Mouse (Mus musculus): Measurements from ENCODE around the gene Gm37419. TPM values are rescaled to one million over a fixed set of nuclear protein-coding genes. Genes with fewer than 3 reads are reported as not detected.

Gene Gm37419
- polyA plus RNA-seq, 1 experiment = not detected

DNA sequence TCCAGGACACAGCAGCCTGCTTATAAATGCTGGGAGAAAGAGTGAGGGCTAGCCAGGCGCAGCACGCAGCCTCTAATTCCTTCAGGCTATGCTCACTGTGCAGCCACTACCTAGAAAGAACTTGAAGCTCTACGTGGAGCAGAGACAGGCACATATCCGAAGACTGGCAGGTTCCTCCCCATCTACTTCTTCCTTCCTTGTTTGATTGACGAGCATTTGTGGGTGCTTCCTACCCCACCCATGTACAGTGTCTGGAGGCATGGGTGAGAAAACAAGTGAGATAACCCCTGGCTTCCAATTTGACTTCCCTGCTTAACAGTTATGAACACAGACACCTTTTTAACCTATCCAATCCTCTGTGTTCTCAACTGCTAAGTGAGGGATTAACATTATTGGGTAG lies 28.5 kb downstream of the Gm37419 start:
- TF ChIP-seq CTCF (conservative IDR thresholded peaks at IDR 0.05; ENCODE audit: insufficient read depth, insufficient read length, low read depth, low read length) (no peak), POLR2A (IDR thresholded peaks at IDR 0.05; ENCODE audit: low read depth, low read length) (no peak)
- Histone ChIP-seq H3K27ac (ENCODE audit: insufficient read depth, low read depth, low read length) (no peak overlapping the region), H3K4me1 (ENCODE audit: control insufficient read depth, insufficient read depth, low read length) (peaks cover 7% of the 10 kb centered on the region; the same call in 1 of the 2 replicates), H3K4me3 (ENCODE audit: insufficient read depth, low read depth, low read length) (no peak overlapping the region), H3K36me3 (ENCODE audit: control insufficient read depth, insufficient read depth, low read length) (no peaks in the 10 kb centered on the region), H3K27me3 (replicated peaks; ENCODE audit: control insufficient read depth, insufficient read depth, low read length) (no peaks in the 10 kb centered on the region)
- no peak for DNase-seq
- 67% methylated on average over 5 of the region's 5 CpGs for WGBS

DNA sequence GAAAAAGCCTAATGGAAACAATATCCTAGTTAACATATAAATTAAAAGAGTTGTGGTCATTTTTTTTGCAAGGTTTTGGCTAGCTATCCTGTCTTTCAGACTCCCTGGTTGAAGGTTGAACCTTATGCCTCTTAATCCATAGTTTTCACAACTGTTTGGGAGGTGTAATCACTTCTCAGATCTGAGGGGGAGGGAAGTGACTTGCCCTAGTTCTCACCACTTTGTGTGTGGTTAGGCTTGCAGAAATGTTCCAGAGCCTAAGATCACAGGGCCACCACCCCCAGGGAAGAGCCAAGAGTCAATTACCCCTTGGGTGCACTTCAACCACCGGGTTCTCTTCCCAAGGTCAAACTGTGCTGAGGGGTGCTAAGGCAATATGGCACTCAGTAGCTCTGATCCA lies 33.4 kb downstream of the Gm37419 start:
- WGBS = 33% methylated on average over 1 of the region's 1 CpGs
- no peaks in the 10 kb centered on the region for H3K27me3 ChIP-seq (replicated peaks; ENCODE audit: control insufficient read depth, insufficient read depth, low read length)
- peaks cover 15% of the 10 kb centered on the region; the same call in 1 of the 2 replicates for H3K4me1 ChIP-seq (ENCODE audit: control insufficient read depth, insufficient read depth, low read length)
- H3K36me3 ChIP-seq (ENCODE audit: control insufficient read depth, insufficient read depth, low read length) = no peaks in the 10 kb centered on the region
- peak; percentile 25 for DNase-seq
- TF ChIP-seq POLR2A (IDR thresholded peaks at IDR 0.05; ENCODE audit: low read depth, low read length) (no peak), CTCF (conservative IDR thresholded peaks at IDR 0.05; ENCODE audit: insufficient read depth, insufficient read length, low read depth, low read length) (no peak)
- no peak overlapping the region; the same call in 1 of the 2 replicates for H3K27ac ChIP-seq (ENCODE audit: insufficient read depth, low read depth, low read length)
- H3K4me3 ChIP-seq (ENCODE audit: insufficient read depth, low read depth, low read length) = no peak overlapping the region

DNA sequence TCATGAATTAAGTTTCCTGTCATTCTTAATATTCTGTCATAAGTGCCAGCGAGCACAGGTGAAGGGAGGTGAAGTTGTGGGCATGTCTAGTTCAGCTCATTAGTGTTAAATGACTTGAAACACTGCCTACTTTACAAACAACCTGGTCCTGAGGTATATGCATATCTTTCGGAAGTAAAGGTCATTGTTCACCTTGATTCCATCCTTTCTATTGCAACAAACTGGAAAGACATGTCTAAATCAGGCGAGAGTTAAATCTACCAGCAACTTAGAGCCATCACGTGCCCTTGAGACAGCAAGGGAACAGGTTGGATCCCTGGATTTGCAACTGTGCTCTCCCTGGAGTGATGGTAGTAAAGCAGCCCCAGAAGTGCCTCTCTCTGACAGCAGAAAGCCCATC lies 34.3 kb downstream of the Gm37419 start:
- no peak overlapping the region for H3K27ac ChIP-seq (ENCODE audit: insufficient read depth, low read depth, low read length)
- H3K27me3 ChIP-seq (replicated peaks; ENCODE audit: control insufficient read depth, insufficient read depth, low read length) = no peaks in the 10 kb centered on the region
- 74% methylated on average over 4 of the region's 4 CpGs for WGBS
- TF ChIP-seq CTCF (conservative IDR thresholded peaks at IDR 0.05; ENCODE audit: insufficient read depth, insufficient read length, low read depth, low read length) (no peak), POLR2A (IDR thresholded peaks at IDR 0.05; ENCODE audit: low read depth, low read length) (no peak)
- H3K4me1 ChIP-seq (ENCODE audit: control insufficient read depth, insufficient read depth, low read length) = peaks cover 15% of the 10 kb centered on the region; the same call in 1 of the 2 replicates
- H3K36me3 ChIP-seq (ENCODE audit: control insufficient read depth, insufficient read depth, low read length) = no peaks in the 10 kb centered on the region
- H3K4me3 ChIP-seq (ENCODE audit: insufficient read depth, low read depth, low read length) = no peak overlapping the region
- no peak for DNase-seq

DNA sequence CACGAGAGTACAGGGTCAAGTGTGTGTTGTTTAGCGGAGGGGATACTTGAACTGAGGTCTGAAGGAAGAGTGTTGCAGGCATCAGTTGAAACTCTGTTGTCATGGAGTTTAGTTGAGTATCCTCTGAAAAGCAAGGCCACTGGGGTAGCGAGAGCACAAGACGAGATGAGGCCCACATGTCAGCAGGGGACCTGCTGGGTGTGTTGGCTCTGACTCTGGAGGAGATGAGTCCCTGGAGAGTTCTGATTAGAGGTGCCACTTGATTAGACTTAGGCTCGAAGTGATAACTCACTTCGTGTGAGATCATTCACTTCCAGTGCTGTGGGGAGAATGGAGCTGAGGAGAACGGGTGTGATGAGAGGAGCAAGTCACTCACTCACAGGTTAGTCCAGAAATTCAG lies 37.2 kb downstream of the Gm37419 start:
- Histone ChIP-seq H3K36me3 (ENCODE audit: control insufficient read depth, insufficient read depth, low read length) (no peaks in the 10 kb centered on the region), H3K27ac (ENCODE audit: insufficient read depth, low read depth, low read length) (no peak overlapping the region), H3K4me1 (ENCODE audit: control insufficient read depth, insufficient read depth, low read length) (peaks cover 10% of the 10 kb centered on the region; the same call in 1 of the 2 replicates), H3K27me3 (replicated peaks; ENCODE audit: control insufficient read depth, insufficient read depth, low read length) (no peaks in the 10 kb centered on the region), H3K4me3 (ENCODE audit: insufficient read depth, low read depth, low read length) (no peak overlapping the region)
- no peak for DNase-seq
- TF ChIP-seq POLR2A (IDR thresholded peaks at IDR 0.05; ENCODE audit: low read depth, low read length) = no peak
- TF ChIP-seq CTCF (conservative IDR thresholded peaks at IDR 0.05; ENCODE audit: insufficient read depth, insufficient read length, low read depth, low read length) = no peak
- 75% methylated on average over 7 of the region's 7 CpGs for WGBS

DNA sequence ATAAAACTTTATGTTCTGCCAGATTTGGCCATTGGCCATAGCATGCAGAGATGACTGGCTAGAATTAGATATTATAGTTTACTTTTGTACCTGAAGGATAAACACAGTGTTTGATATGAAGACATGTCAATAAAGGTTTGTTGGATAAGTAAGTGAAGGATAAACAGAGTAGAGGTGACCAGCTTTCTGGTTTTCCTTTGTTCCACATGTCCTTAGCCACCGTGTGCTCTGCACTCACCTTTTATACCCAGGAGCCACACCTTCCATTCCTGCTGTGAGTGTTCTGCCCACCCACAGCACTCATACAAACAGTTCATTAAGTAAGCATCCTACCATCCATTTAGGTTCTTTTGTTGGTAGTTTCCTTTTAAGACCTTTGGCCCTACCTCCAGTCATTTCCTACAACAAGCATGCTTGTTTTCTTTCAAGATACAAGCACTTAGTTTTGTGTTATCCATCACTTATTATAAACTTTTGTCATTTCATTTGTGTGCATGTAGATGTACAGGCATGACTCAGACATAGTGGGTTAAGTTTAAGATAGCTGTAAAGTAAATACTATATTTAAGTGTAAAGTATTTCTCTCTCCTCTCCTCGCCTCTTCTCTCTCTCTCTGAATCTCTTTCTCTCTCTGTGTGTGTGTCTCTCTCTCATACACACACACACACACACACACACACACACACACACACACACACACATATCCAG lies 41.8 kb downstream of the Gm37419 start:
- Histone ChIP-seq H3K36me3 (ENCODE audit: control insufficient read depth, insufficient read depth, low read length) (no peaks in the 10 kb centered on the region), H3K27me3 (replicated peaks; ENCODE audit: control insufficient read depth, insufficient read depth, low read length) (no peaks in the 10 kb centered on the region), H3K4me1 (ENCODE audit: control insufficient read depth, insufficient read depth, low read length) (peaks cover 10% of the 10 kb centered on the region; the same call in 1 of the 2 replicates), H3K4me3 (ENCODE audit: insufficient read depth, low read depth, low read length) (no peak overlapping the region), H3K27ac (ENCODE audit: insufficient read depth, low read depth, low read length) (no peak overlapping the region)
- no peak for TF ChIP-seq POLR2A (IDR thresholded peaks at IDR 0.05; ENCODE audit: low read depth, low read length)
- no peak for TF ChIP-seq CTCF (conservative IDR thresholded peaks at IDR 0.05; ENCODE audit: insufficient read depth, insufficient read length, low read depth, low read length)
- no peak for DNase-seq
- 91% methylated on average over 2 of the region's 2 CpGs for WGBS

DNA sequence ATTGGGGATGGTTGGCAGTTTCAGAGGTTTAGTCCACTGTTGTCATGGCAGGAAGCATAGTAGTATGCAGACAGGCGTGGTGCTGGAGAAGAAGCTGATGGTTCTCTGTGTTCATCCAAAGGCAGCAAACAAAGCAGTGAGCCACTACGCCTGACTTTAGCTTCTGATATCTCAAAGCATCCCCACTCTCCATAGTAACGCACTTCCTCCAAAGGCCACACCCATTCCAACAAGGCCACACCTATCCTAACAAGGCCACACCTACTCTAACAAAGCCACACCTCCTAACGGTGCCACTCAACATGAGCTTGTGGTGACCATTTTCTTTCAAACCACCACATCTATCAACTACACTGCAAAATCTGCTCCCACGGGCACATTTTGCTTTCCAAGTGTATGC lies 45.0 kb downstream of the Gm37419 start:
- H3K36me3 ChIP-seq (ENCODE audit: control insufficient read depth, insufficient read depth, low read length) = no peaks in the 10 kb centered on the region
- no peak for DNase-seq
- H3K27ac ChIP-seq (ENCODE audit: insufficient read depth, low read depth, low read length) = no peak overlapping the region
- TF ChIP-seq POLR2A (IDR thresholded peaks at IDR 0.05; ENCODE audit: low read depth, low read length) (no peak), CTCF (conservative IDR thresholded peaks at IDR 0.05; ENCODE audit: insufficient read depth, insufficient read length, low read depth, low read length) (no peak)
- H3K4me3 ChIP-seq (ENCODE audit: insufficient read depth, low read depth, low read length) = no peak overlapping the region
- H3K4me1 ChIP-seq (ENCODE audit: control insufficient read depth, insufficient read depth, low read length) = peaks cover 10% of the 10 kb centered on the region; the same call in 1 of the 2 replicates
- WGBS = 95% methylated on average over 5 of the region's 5 CpGs
- no peaks in the 10 kb centered on the region for H3K27me3 ChIP-seq (replicated peaks; ENCODE audit: control insufficient read depth, insufficient read depth, low read length)

DNA sequence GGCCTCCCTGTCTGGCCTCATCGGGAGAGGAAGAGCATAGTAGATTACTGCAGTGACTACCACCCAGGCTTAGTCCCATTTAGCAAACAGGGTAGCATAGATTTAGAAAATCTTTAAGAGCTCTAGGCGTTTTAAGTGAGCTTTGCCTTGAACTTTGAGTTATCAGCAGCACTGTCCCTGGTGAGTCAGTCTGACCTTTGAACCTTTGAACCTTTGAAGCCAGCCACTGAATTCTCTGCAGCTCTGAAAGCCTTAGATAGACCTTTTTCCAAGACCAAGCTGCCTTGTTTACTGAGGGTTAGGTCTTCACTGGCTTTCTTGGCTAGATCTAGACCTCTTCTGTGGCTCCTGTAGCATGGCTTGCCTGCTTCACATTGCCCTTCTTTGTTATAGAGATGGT lies 46.2 kb downstream of the Gm37419 start:
- DNase-seq = peak; percentile 85
- no peak for TF ChIP-seq POLR2A (IDR thresholded peaks at IDR 0.05; ENCODE audit: low read depth, low read length)
- no peak for TF ChIP-seq CTCF (conservative IDR thresholded peaks at IDR 0.05; ENCODE audit: insufficient read depth, insufficient read length, low read depth, low read length)
- WGBS = 60% methylated on average over 2 of the region's 2 CpGs

More for the DNA sequence above, 46.2 kb downstream of the Gm37419 start:
- Histone ChIP-seq H3K4me3 (ENCODE audit: insufficient read depth, low read depth, low read length) (no peak overlapping the region), H3K36me3 (ENCODE audit: control insufficient read depth, insufficient read depth, low read length) (no peaks in the 10 kb centered on the region), H3K27ac (ENCODE audit: insufficient read depth, low read depth, low read length) (peak overlapping the region; percentile 98), H3K4me1 (ENCODE audit: control insufficient read depth, insufficient read depth, low read length) (peaks cover 11% of the 10 kb centered on the region), H3K27me3 (replicated peaks; ENCODE audit: control insufficient read depth, insufficient read depth, low read length) (no peaks in the 10 kb centered on the region)
